Mouse (Mus musculus) brain, embryonic 14.5 days (tissue): Measurements from ENCODE around the gene Hps5.

Experiments
- CTCF ChIP-seq: fragments of 200-500 bp; IDR thresholded peaks from 2 replicates; pipeline ENCODE4 v1.5.1; 2012; ENCODE audit warnings: inconsistent platforms, mild to moderate bottlenecking, moderate library complexity, borderline replicate concordance; ENCODE audit not compliant: insufficient read depth, insufficient read length; ENCODE audit errors: extremely low read depth
- POLR2A ChIP-seq: fragments of 200-500 bp; IDR thresholded peaks from 2 replicates; pipeline ENCODE4 v1.6.1; 2012; ENCODE audit warnings: mild to moderate bottlenecking, inconsistent platforms, borderline replicate concordance; ENCODE audit not compliant: poor library complexity, insufficient read depth, insufficient read length, severe bottlenecking; ENCODE audit errors: extremely low read depth

DNA sequence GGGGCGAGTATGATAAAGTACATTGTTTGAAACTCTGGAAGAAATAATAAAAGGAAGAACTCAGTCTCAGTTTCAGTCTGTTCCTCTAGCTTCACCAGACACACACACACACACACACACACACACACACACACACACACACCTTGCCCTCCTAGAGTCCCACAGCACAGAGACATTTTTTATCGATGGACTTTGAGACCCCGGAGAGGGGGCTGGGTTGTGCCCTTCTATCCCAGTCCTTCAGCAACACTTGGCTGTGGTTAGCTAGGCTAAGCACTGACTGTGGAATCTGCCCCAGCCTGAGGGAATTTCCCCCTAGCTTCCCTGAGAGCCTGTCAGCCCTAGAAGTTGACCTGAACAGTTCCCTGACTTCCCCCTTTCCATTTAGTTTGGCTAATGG lies 72.0 kb downstream of the Hps5 start:
- TF ChIP-seq POLR2A: no peak
- no peak for TF ChIP-seq CTCF
